Mouse (Mus musculus) T-helper 17 cell (primary cell): ENCODE results near the gene Csrnp2.

Experiments used
- in situ Hi-C, 2 experiments: fragments of 300-600 bp; cut with MboI, MseI; formaldehyde crosslinking; loops; 1 replicate in 1 of 2; 2 replicates in 1 of 2; pipeline ENCODE4 v1.15.1; 2025; ENCODE audit warnings: high pct_unique_total_duplicates in 2 of 2

Csrnp2 gene

DNA sequence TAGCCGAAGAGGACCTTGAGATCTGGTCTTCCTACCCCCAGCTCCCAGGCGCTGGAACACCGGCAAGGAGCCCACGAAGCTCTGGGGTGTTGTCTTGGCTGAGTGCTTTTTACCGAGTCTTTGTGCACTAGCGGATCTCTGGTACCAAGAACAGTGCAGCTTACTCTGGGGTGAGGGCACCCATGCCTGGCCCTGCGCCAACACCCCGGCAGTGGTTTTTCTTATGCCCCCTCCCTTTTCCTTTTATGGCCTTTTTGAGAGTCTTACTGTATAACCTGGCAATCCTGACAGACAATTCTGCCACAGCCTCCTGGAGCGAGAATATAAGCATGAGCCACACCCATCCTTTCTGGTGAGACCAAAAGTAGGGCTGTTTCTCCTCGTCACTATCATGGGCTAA is 16.9 kb downstream of the Csrnp2 start:
- in situ Hi-C loops: no loop called here

DNA sequence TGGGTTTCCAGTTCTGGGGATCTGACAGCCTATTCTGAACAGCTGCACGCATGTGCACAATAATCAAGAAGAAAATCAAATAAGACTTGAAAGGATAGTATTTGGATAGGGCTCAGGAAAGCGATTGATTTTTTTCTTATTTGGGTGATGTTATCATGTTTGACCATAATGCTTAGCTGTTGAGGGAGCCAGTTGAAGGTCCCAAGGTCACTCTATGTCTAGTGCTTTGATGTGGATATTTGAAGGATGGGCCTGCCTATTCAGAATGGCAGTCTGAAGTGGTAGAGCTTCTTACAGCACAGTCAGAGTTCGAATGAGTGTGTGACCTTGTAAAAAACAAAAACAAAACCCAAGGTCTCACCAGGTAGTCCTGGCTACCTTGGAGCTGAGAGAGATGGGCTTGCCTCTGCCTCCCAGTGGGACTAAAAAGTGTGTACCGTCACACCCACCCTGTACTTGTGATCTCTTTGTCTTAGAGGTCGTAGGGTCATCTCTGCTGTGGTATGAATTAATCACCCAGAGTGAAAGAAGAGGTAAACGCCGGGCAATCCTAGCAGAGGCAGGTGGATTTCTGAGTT is 21.3 kb downstream of the Csrnp2 start:
- in situ Hi-C loops: no loop called here

DNA sequence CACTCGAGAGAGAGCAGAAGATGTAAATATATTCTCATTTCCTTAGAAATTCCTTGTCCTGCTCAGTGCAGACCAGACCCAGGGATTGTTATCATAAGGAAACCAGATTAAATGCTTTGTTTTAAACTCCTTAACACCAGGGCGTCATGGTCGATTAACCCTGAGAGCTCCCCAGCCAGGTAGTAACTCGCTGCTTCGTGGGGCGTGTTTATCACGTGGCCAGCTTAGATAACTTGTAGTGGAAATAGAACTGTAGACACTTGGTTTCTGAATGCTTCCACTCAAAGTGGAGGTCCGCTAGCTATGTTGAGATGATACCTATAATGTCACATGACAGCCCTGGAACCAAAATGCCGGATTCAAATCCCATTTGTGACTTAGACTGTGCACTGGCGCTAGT is 25.3 kb downstream of the Csrnp2 start:
- in situ Hi-C loops: no loop called here

- in situ Hi-C loops: no loop called here
Observed at GRCm38 (mm10) chr15:100469189-100469545, 26.1 kb downstream of the Csrnp2 start.

DNA sequence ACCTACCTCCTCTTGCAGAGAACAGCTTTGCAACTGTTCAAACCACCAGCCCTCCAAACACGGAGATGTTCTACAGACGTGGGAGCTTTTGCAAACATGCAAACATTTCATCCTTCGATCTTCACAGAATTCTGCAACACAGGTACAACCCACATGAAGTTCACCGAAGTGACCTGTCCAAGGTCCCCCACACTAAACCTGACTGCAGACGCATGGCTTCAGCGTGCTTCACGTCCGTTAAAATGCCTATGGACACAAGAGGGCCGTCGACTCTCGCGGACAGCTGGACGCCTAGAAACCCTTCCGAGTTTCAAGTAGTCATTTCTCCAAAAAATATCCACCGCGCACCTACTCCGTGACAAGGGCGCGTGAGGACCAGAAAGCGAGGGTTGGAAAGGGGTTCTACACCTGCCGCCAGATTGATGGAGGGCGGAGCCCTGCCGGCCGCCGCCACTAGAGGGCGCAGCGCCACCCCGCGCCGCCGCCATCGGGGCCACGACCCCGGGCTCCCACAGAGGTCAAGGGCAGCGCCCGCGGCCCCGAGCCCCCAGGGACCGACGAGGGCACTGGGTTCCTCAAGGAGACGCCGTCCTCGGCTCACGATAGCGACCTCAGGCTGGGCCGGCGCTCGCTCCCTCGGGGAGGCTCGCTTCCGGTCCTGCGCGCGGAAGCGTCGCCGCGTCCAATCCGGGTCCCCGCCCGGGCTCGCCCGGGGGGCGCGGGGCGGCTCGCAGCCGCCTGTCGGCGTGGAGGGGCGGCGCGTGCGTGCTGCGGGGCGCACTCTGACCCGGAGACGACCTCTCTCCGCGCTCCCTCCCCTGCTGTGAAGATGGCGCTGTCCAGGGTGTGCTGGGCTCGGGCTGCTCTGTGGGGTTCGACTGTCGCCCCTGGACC is 26.7 kb downstream of the Csrnp2 start, which contains the start of gene Letmd1:
Gene Letmd1, plus strand, starts transcription at position 729 of the 894 bp plus-strand sequence.
- in situ Hi-C loops: no loop called here

DNA sequence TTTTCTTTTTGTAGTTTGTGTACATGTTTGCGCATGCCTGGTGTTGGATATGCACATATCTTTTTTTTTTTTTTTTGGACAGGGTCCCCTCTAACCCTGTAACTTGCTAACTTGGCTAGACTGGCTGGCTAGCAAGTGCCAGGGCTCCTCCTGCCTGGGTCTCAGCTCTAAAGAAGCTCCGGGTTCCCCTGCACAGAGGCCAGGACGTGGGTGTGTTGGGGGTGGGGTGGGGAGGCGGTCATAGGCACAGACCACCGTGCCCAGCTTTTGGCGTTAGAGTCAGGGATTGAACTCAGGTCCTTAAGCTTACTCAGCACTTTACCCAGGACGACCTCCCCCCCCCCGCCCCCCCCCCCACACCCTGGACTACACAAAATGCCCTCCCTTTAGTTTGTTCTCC is 27.6 kb downstream of the Csrnp2 start:
- in situ Hi-C loops: no loop called here

DNA sequence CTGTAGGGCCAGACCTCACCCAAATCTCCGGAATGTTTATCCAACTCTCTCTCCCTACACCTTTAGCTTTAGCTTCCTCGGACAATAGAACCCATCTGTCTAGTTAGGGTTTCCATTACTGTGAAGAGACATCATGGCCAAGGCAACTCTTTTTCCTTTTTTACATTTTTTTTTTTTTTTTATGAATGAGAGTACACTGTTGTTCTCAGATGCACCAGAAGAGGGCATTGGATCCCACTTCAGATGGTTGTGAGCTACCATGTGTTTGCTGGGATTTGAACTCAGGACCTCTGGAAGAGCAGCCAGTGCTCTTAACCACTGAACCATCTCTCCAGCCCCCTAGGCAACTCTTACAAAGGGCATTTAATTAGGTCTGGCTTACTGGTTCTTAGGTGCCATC is 29.9 kb downstream of the Csrnp2 start:
- in situ Hi-C loops: no loop called here

- in situ Hi-C loops: no loop called here
Observed at GRCm38 (mm10) chr15:100463712-100464111, 31.6 kb downstream of the Csrnp2 start.

- in situ Hi-C loops: no loop called here
Observed at GRCm38 (mm10) chr15:100462086-100462485, 33.2 kb downstream of the Csrnp2 start.

- in situ Hi-C loops: no loop called here
Observed at GRCm38 (mm10) chr15:100461646-100462045, 33.6 kb downstream of the Csrnp2 start.

DNA sequence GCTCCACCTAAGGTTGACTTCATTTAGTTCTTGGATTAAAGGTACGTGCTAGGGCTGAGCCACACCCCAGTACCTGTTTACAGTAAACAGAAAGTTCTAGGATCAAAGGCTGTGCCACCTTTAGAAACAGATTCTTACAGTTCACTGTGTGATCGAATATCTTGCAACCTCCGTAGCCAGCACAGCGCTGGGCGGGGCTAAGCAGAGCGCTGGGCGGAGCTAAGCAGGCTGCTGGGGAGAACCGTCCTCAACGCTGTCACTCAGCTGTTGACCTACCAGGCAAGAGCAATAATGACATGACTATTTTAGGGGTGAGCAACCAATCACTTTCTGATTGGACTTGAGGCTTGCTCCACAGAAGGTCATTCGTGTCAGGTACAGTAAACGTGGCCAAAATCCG is 34.3 kb downstream of the Csrnp2 start:
- in situ Hi-C loops: no loop called here

- in situ Hi-C loops: no loop called here
Observed at GRCm38 (mm10) chr15:100458055-100458454, 37.2 kb downstream of the Csrnp2 start.

DNA sequence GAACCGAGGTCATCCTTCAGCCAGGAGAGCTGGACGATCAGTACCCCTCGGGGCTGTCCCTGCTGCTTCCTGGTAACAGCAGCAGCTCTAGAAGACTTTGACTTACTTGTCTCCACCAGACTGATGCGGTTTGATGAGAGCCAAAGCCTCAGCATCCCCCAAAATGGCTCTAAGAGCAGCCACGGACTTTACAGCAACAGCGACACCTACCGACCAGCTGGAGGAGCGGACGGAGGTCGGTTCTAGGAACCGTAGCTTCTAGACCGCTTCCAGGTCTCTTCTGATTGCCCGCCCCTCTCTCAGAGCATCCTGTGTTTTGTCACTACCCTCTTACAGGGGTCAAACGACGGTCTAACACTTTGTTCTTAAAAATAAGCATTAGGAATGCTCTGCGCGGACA is 37.9 kb downstream of the Csrnp2 start:
- in situ Hi-C loops: no loop called here

- in situ Hi-C loops: no loop called here
Observed at GRCm38 (mm10) chr15:100456356-100456991, 38.8 kb downstream of the Csrnp2 start.

DNA sequence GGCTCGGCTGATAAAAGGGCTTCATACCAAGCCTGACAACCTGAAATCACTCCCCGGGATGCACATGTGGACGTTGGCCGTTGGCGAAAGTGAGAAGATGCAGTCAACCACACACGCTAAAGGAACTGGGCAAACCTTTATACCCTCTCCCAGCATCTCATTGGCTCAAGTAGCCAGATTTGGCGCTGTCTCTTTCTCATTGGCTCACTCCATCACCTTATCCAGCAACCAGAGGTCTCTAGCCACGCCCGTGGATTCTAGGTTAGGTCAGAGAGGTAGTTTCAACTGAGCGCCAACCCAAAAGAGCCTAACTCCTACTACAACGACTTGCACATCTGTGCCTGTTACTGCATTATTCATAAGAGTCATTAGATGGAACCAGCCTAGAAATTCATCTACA is 42.8 kb downstream of the Csrnp2 start:
- in situ Hi-C loops: loop anchor here in 1 of 2 experiments (5.0 kb wide), 1 partner anchor 125 kb away; no protein-coding TSS in a partner anchor

DNA sequence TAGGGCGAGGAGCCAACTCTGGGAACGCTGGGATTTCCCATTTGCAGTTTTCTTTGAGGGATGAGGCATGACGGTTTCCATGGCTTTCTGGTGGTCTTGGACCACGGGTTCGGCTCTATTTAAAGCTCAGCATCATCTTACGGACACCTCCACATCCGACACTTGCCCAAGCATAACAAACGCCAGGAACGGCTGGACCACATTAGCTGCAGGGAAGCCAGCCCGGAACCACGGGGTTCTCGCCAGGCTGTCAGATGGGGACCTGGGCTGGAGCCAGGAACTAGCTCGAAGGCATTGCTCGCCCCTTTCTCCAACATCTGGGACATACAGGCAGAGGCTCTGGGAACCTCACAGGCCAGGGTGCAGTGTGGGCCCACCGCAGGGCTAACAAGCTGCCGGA is 44.0 kb downstream of the Csrnp2 start:
- in situ Hi-C loops: loop anchor here in 1 of 2 experiments (5.0 kb wide), 1 partner anchor 124 kb away; no protein-coding TSS in a partner anchor

GRCm38 (mm10) chr15:100449495-100449894 is 45.8 kb downstream of the Csrnp2 start:
- in situ Hi-C loops: no loop called here

DNA sequence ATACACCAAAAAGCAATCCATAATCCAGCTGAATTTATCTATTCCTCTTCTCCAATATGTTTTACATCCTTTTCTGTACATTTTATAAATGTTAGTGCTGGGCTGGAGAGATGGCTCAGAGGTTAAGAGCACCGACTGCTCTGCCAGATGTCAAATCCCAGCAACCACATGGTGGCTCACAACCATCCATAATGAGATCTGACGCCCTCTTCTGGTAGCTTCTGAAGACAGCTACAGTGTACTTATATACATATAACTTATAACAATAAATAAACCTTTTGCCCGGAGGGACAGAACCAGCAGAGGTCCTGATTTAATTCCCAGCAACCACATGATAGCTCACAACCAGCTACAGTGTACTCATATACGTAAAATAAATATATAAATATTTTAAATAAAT is 46.7 kb downstream of the Csrnp2 start:
- in situ Hi-C loops: no loop called here

- in situ Hi-C loops: no loop called here
Observed at GRCm38 (mm10) chr15:100446887-100447286, 48.4 kb downstream of the Csrnp2 start.

DNA sequence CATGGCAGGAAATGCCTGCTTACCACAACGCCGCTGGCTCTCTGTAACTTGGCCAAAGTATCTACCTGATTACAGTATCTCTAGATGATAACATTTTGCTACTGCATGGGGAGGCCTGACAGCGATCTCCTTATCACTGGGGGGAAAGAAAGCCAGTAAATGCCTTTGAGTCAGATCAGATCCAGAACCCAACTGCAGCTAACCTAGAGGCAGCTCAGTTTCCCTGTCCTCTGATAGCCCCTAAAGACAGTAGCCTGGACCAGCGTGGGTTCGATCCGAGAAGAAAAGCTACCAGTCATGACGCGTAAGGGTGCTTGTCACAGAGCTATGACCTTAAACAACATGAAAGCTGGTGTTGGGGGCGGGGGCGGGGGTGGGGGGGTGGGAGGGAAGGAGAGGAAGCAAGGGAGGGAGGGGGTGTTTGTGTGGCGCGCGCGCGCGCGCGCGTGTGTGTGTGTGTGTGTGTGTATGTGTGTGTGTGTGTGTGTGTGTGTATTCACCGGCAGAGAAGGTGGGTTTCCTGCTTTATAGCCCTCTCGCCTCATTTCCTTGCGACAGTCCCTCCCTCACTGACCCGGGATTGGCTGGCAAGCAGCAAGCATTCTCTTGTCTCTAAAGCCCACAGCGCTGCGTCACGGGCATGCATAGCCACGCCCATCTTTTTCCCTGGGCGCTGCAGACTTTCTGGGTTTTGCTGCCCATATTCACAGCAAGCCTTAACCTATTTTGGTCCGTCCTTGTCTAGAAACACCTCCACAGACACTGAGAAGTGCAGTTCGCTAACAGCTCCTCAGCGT is 52.0 kb downstream of the Csrnp2 start:
- in situ Hi-C loops: loop anchor here in 1 of 2 experiments (5.0 kb wide), 1 partner anchor 116 kb away; no protein-coding TSS in a partner anchor

- in situ Hi-C loops: loop anchor here in 1 of 2 experiments (10.0 kb wide), 1 partner anchor 1892 kb away; no protein-coding TSS in a partner anchor
Observed at GRCm38 (mm10) chr15:100436518-100436917, 58.8 kb downstream of the Csrnp2 start.
